Comparison of ENCODE assay signal across 11 mouse cellular contexts in genomic region chr17:70967191-70967590, GRCm38 (mm10). TPM values are rescaled to one million over a fixed set of nuclear protein-coding genes. Genes with fewer than 3 reads are reported as not detected.
A peak's percentile ranks its signal among the peaks of the same experiment; 100 is the strongest.
DNase-seq lines count a peak whose midpoint lies in the region; ATAC-seq and TF ChIP-seq lines count a peak whose summit lies in the region.
"Had no signal": no experiment of that assay in that cellular context is flagged by ENCODE, and none has a peak within 500 bp of the region (broad histone marks: within the 10 kb centered on the region; RNA-seq: fewer than 3 reads in every experiment).

No protein-coding gene starts in this region.

- no peak for ATAC-seq in midbrain, embryonic 14.5 days (ENCODE audit: low FRiP score, low TSS enrichment)
- ATAC-seq in liver, embryonic 11.5 days (replicated peaks; ENCODE audit: low FRiP score) = no peak

- no peaks in the 10 kb centered on the region for H3K4me1 ChIP-seq in brown adipose tissue, adult 24 weeks (ENCODE audit: control insufficient read depth, insufficient read depth, insufficient read length, low read length)
- H3K4me1 ChIP-seq in midbrain, embryonic 14.5 days (ENCODE audit: control insufficient read depth, insufficient read depth, low read length) = 0 out of 2 replicates have a peak, but pooled peaks cover 2% of the 10 kb centered on the region
- H3K4me1 ChIP-seq in heart, embryonic 10.5 days = 0 out of 2 replicates have a peak, but pooled peaks cover 2% of the 10 kb centered on the region
- no peaks in the 10 kb centered on the region for H3K4me1 ChIP-seq in liver, embryonic 11.5 days (replicated peaks; ENCODE audit: control insufficient read depth, insufficient read depth, low read length)

- H3K9ac ChIP-seq in midbrain, embryonic 14.5 days (replicated peaks; ENCODE audit: low read length) = no peak overlapping the region
- no peak overlapping the region for H3K9ac ChIP-seq in liver, embryonic 11.5 days (ENCODE audit: low read depth, low read length)

- no peak for DNase-seq in left cerebral cortex, adult 2 months (ENCODE audit: extremely low spot score in 1 of 2, low spot score in 2 of 2)
- DNase-seq in left cerebral cortex, postnatal 14 days (ENCODE audit: low spot score in 2 of 2) = no peak
- DNase-seq in MN1 (ENCODE audit: low spot score) = peak; percentile 49
- peak; percentile 30 for DNase-seq in midbrain, embryonic 14.5 days
- DNase-seq in heart, embryonic 10.5 days (ENCODE audit: low spot score) = no peak
- no peak for DNase-seq in liver, embryonic 11.5 days (ENCODE audit: low spot score)
- DNase-seq: adrenal gland, postnatal 14 days; heart, postnatal 4 days had no signal

- peak overlapping the region; percentile 12; the same call in 1 of the 2 replicates for H3K4me2 ChIP-seq in midbrain, embryonic 14.5 days (ENCODE audit: low read length)
- no peak overlapping the region for H3K4me2 ChIP-seq in liver, embryonic 11.5 days

- H3K36me3 ChIP-seq in midbrain, embryonic 14.5 days (ENCODE audit: control insufficient read depth, insufficient read depth, low read length) = no peaks in the 10 kb centered on the region
- no peaks in the 10 kb centered on the region for H3K36me3 ChIP-seq in heart, embryonic 10.5 days
- H3K36me3 ChIP-seq in liver, embryonic 11.5 days (ENCODE audit: control insufficient read depth, insufficient read depth, low read length) = no peaks in the 10 kb centered on the region
- H3K36me3 ChIP-seq: limb, embryonic 10.5 days had no signal

- no peaks in the 10 kb centered on the region for H3K27me3 ChIP-seq in midbrain, embryonic 14.5 days (ENCODE audit: control insufficient read depth, insufficient read depth, low read length)
- 0 out of 2 replicates have a peak, but pooled peaks cover 12% of the 10 kb centered on the region for H3K27me3 ChIP-seq in heart, embryonic 10.5 days (ENCODE audit: insufficient read depth, poor library complexity, severe bottlenecking)
- H3K27me3 ChIP-seq in liver, embryonic 11.5 days (replicated peaks; ENCODE audit: control insufficient read depth, insufficient read depth, low read length) = no peaks in the 10 kb centered on the region

- no peak overlapping the region for H3K27ac ChIP-seq in left cerebral cortex, adult 2 months
- H3K27ac ChIP-seq in brown adipose tissue, adult 24 weeks (replicated peaks; ENCODE audit: low read depth, low read length) = peak overlapping the region; percentile 66; the same call in 1 of the 2 replicates
- no peak overlapping the region for H3K27ac ChIP-seq in midbrain, embryonic 14.5 days (replicated peaks; ENCODE audit: low read depth, low read length)
- H3K27ac ChIP-seq in heart, embryonic 10.5 days = no peak overlapping the region
- no peak overlapping the region for H3K27ac ChIP-seq in liver, embryonic 11.5 days (ENCODE audit: low read depth, low read length)
- H3K27ac ChIP-seq: limb, embryonic 10.5 days had no signal

- TF ChIP-seq CTCF in left cerebral cortex, adult 2 months (IDR thresholded peaks at IDR 0.05) = peak; percentile 3; the same call in 1 of the 2 replicates

- intact Hi-C loops in left cerebral cortex, adult 2 months (cut with DNase I) = loop anchor here (5.0 kb wide), 3 partner anchors 210 to 440 kb away; no protein-coding TSS in a partner anchor
- intact Hi-C loops in left cerebral cortex, postnatal 14 days (cut with DNase I) = loop anchor here (5.0 to 10.0 kb wide), 3 partner anchors 115 to 542 kb away; partner anchors contain the start of gene Tgif1

- H3K9me3 ChIP-seq in midbrain, embryonic 14.5 days (ENCODE audit: control insufficient read depth, low read length) = no peaks in the 10 kb centered on the region
- no peaks in the 10 kb centered on the region for H3K9me3 ChIP-seq in heart, embryonic 10.5 days
- no peaks in the 10 kb centered on the region for H3K9me3 ChIP-seq in liver, embryonic 11.5 days (ENCODE audit: control insufficient read depth, low read length)
- H3K9me3 ChIP-seq: limb, embryonic 10.5 days; megakaryocyte, embryonic 14.5 days had no signal

- WGBS in midbrain, embryonic 14.5 days = 5% methylated on average over 9 of the region's 9 CpGs
- 58% methylated on average over 9 of the region's 9 CpGs for WGBS in heart, embryonic 10.5 days
- 59% methylated on average over 9 of the region's 9 CpGs for WGBS in liver, embryonic 11.5 days

- no peak overlapping the region for H3K4me3 ChIP-seq in left cerebral cortex, adult 2 months
- no peak overlapping the region for H3K4me3 ChIP-seq in brown adipose tissue, adult 24 weeks (ENCODE audit: insufficient read depth, low read depth, low read length)
- no peak overlapping the region for H3K4me3 ChIP-seq in midbrain, embryonic 14.5 days (replicated peaks; ENCODE audit: low read depth, low read length)
- no peak overlapping the region for H3K4me3 ChIP-seq in heart, embryonic 10.5 days
- no peak overlapping the region for H3K4me3 ChIP-seq in liver, embryonic 11.5 days (ENCODE audit: low read depth, low read length)
- H3K4me3 ChIP-seq: limb, embryonic 10.5 days; megakaryocyte, embryonic 14.5 days had no signal

RNA-seq across cellular contexts. Expression of gene Myom1, which starts 35.2 kb away (rescaled TPM):
- total RNA-seq in left cerebral cortex, adult 2 months (2021) = 1 to 10 TPM; 1.6 to 2.2 TPM
- total RNA-seq in left cerebral cortex, postnatal 14 days (2021) = 1 to 10 TPM; 4.6 to 5.5 TPM
- polyA plus RNA-seq in brown adipose tissue, adult 24 weeks (2012; ENCODE audit: insufficient read depth, insufficient read length, missing spikeins) = 10.1 and 21.6 TPM in 2 replicates
- polyA plus RNA-seq in midbrain, embryonic 14.5 days (2014; fragmentation: Nextera tagmentation; extraction: Ambion mirVana) = 0.85 and 1.3 TPM in 2 replicates
- 109 and 198 TPM in 2 replicates for polyA plus RNA-seq in heart, embryonic 10.5 days (2016; fragmentation: Nextera tagmentation; extraction: Ambion mirVana)
- 5.8 and 7.3 TPM in 2 replicates for polyA plus RNA-seq in liver, embryonic 11.5 days (2014; fragmentation: Nextera tagmentation; extraction: Ambion mirVana)

RNA-seq across cellular contexts. Expression of gene Myl12a, which starts 35.5 kb away (rescaled TPM):
- 10 to 100 TPM; 39.0 to 43.4 TPM for total RNA-seq in left cerebral cortex, adult 2 months (2021)
- 10 to 100 TPM; 47.2 to 48.0 TPM for total RNA-seq in left cerebral cortex, postnatal 14 days (2021)
- 287 and 322 TPM in 2 replicates for polyA plus RNA-seq in brown adipose tissue, adult 24 weeks (2012; ENCODE audit: insufficient read depth, insufficient read length, missing spikeins)
- polyA plus RNA-seq in midbrain, embryonic 14.5 days (2014; fragmentation: Nextera tagmentation; extraction: Ambion mirVana) = 72.1 and 109 TPM in 2 replicates
- polyA plus RNA-seq in heart, embryonic 10.5 days (2016; fragmentation: Nextera tagmentation; extraction: Ambion mirVana) = 742 and 776 TPM in 2 replicates
- 428 and 442 TPM in 2 replicates for polyA plus RNA-seq in liver, embryonic 11.5 days (2014; fragmentation: Nextera tagmentation; extraction: Ambion mirVana)

Comparison
In these comparisons a context has a peak if more than half of its experiments do, and no peak if none do; other contexts are left out.
1. DNase-seq: peak in MN1 (single experiment) and midbrain, embryonic 14.5 days (single experiment); none in left cerebral cortex, adult 2 months (0 of 2), left cerebral cortex, postnatal 14 days (0 of 2), heart, embryonic 10.5 days (single experiment) and liver, embryonic 11.5 days (single experiment).